Mouse (Mus musculus): ENCODE measurements around the gene Sept11. TPM values are rescaled to one million over a fixed set of nuclear protein-coding genes. Genes with fewer than 3 reads are reported as not detected.

Sept11 gene
- 156 and 189 TPM in 2 replicates for polyA plus RNA-seq (2015; fragmentation: Nextera tagmentation; extraction: Ambion mirVana)

GRCm38 (mm10) chr5:93092857-93093622 is at the start of gene Sept11:
Sept11 (plus strand) TSS chr5:93093437.
- Histone ChIP-seq H3K9me3 (no peaks in the 10 kb centered on the region), H3K4me2 (peak within 1 kb of the TSS; percentile 90), H3K27ac (replicated peaks) (peak within 1 kb of the TSS; percentile 96), H3K9ac (peak within 1 kb of the TSS; percentile 93), H3K4me3 (peak within 1 kb of the TSS; percentile 65), H3K27me3 (no peaks in the 10 kb centered on the region), H3K36me3 (no peaks in the 10 kb centered on the region), H3K4me1 (replicated peaks) (peaks cover 56% of the 10 kb centered on the region)
- peak; percentile 93 for ATAC-seq (ENCODE audit: low read depth)
- under 1% methylated on average over 63 of the region's 63 CpGs for WGBS

- peak; percentile 44; the same call in 1 of the 2 replicates for ATAC-seq (ENCODE audit: low read depth)
- no peak overlapping the region for H3K27ac ChIP-seq (replicated peaks)
- 2% methylated on average over 65 of the region's 69 CpGs for WGBS
- H3K4me3 ChIP-seq: peak overlapping the region; percentile 49
- peaks cover 88% of the 10 kb centered on the region for H3K27me3 ChIP-seq
- H3K9me3 ChIP-seq: no peaks in the 10 kb centered on the region
- peaks cover 23% of the 10 kb centered on the region for H3K4me1 ChIP-seq (replicated peaks)
- peak overlapping the region; percentile 62 for H3K9ac ChIP-seq
- no peaks in the 10 kb centered on the region for H3K36me3 ChIP-seq
- peak overlapping the region; percentile 96 for H3K4me2 ChIP-seq
Observed at GRCm38 (mm10) chr5:93043688-93044583, 49.3 kb upstream of the Sept11 start.

GRCm38 (mm10) chr5:93044584-93045370 is 48.5 kb upstream of the Sept11 start, which contains the start of gene Sowahb:
Sowahb (minus strand) TSS chr5:93045022.
- Histone ChIP-seq H3K27ac (replicated peaks) (no peak within 1 kb of the TSS), H3K27me3 (peaks cover 95% of the 10 kb centered on the region), H3K4me2 (peak within 1 kb of the TSS; percentile 96), H3K36me3 (no peaks in the 10 kb centered on the region), H3K9ac (peak within 1 kb of the TSS; percentile 62), H3K9me3 (no peaks in the 10 kb centered on the region), H3K4me1 (replicated peaks) (peaks cover 23% of the 10 kb centered on the region), H3K4me3 (peak within 1 kb of the TSS; percentile 49)
- peak; percentile 71 for ATAC-seq (ENCODE audit: low read depth)
- WGBS: under 1% methylated on average over 68 of the region's 68 CpGs

GRCm38 (mm10) chr5:93045371-93045714 is 47.9 kb upstream of the Sept11 start:
- Histone ChIP-seq H3K27me3 (peaks cover 92% of the 10 kb centered on the region), H3K9me3 (no peaks in the 10 kb centered on the region), H3K9ac (peak overlapping the region; percentile 62), H3K4me2 (peak overlapping the region; percentile 96), H3K4me3 (peak overlapping the region; percentile 49), H3K36me3 (no peaks in the 10 kb centered on the region), H3K4me1 (replicated peaks) (peaks cover 23% of the 10 kb centered on the region), H3K27ac (replicated peaks) (no peak overlapping the region)
- under 1% methylated on average over 19 of the region's 19 CpGs for WGBS
- peak; percentile 21; the same call in 1 of the 2 replicates for ATAC-seq (ENCODE audit: low read depth)

- H3K9ac ChIP-seq: no peak overlapping the region
- H3K4me3 ChIP-seq: no peak overlapping the region
- no peak overlapping the region for H3K27ac ChIP-seq (replicated peaks)
- H3K27me3 ChIP-seq: peaks cover 89% of the 10 kb centered on the region
- no peaks in the 10 kb centered on the region for H3K9me3 ChIP-seq
- H3K36me3 ChIP-seq: no peaks in the 10 kb centered on the region
- no peak for ATAC-seq (ENCODE audit: low read depth)
- WGBS: 25% methylated on average over 5 of the region's 5 CpGs
- no peak overlapping the region for H3K4me2 ChIP-seq
- peaks cover 23% of the 10 kb centered on the region for H3K4me1 ChIP-seq (replicated peaks)
Observed at GRCm38 (mm10) chr5:93046306-93046845, 46.9 kb upstream of the Sept11 start.

- 68% methylated on average over 13 of the region's 13 CpGs for WGBS
- peaks cover 21% of the 10 kb centered on the region for H3K4me1 ChIP-seq (replicated peaks)
- no peaks in the 10 kb centered on the region for H3K9me3 ChIP-seq
- no peak overlapping the region for H3K9ac ChIP-seq
- H3K27me3 ChIP-seq: peaks cover 66% of the 10 kb centered on the region
- no peak overlapping the region for H3K4me2 ChIP-seq
- H3K27ac ChIP-seq (replicated peaks): no peak overlapping the region
- H3K4me3 ChIP-seq: no peak overlapping the region
- ATAC-seq (ENCODE audit: low read depth): no peak
- H3K36me3 ChIP-seq: no peaks in the 10 kb centered on the region
Observed at GRCm38 (mm10) chr5:93048481-93049240, 44.6 kb upstream of the Sept11 start.

- Histone ChIP-seq H3K4me2 (no peak overlapping the region), H3K9ac (no peak overlapping the region), H3K4me3 (no peak overlapping the region), H3K36me3 (no peaks in the 10 kb centered on the region), H3K27ac (replicated peaks) (no peak overlapping the region), H3K4me1 (replicated peaks) (peaks cover 7% of the 10 kb centered on the region), H3K9me3 (no peaks in the 10 kb centered on the region), H3K27me3 (peaks cover 53% of the 10 kb centered on the region)
- 86% methylated on average over 1 of the region's 1 CpGs for WGBS
- no peak for ATAC-seq (ENCODE audit: low read depth)
Observed at GRCm38 (mm10) chr5:93049971-93050370, 43.3 kb upstream of the Sept11 start.

GRCm38 (mm10) chr5:93051041-93051440 is 42.2 kb upstream of the Sept11 start:
- peaks cover 42% of the 10 kb centered on the region for H3K27me3 ChIP-seq
- H3K9me3 ChIP-seq: no peaks in the 10 kb centered on the region
- no peak overlapping the region for H3K27ac ChIP-seq (replicated peaks)
- no peak overlapping the region for H3K4me3 ChIP-seq
- H3K4me1 ChIP-seq (replicated peaks): no peaks in the 10 kb centered on the region
- H3K9ac ChIP-seq: no peak overlapping the region
- H3K4me2 ChIP-seq: no peak overlapping the region
- no peak for ATAC-seq (ENCODE audit: low read depth)
- no peaks in the 10 kb centered on the region for H3K36me3 ChIP-seq
- 42% methylated on average over 5 of the region's 5 CpGs for WGBS

- Histone ChIP-seq H3K4me2 (no peak overlapping the region), H3K27me3 (peaks cover 33% of the 10 kb centered on the region), H3K9ac (no peak overlapping the region), H3K9me3 (no peaks in the 10 kb centered on the region), H3K27ac (replicated peaks) (no peak overlapping the region), H3K36me3 (no peaks in the 10 kb centered on the region), H3K4me1 (replicated peaks) (no peaks in the 10 kb centered on the region), H3K4me3 (no peak overlapping the region)
- no peak for ATAC-seq (ENCODE audit: low read depth)
- WGBS: 89% methylated on average over 9 of the region's 9 CpGs
Observed at GRCm38 (mm10) chr5:93051951-93052350, 41.3 kb upstream of the Sept11 start.

GRCm38 (mm10) chr5:93053606-93054397 is 39.4 kb upstream of the Sept11 start:
- no peak overlapping the region for H3K27ac ChIP-seq (replicated peaks)
- H3K4me3 ChIP-seq: no peak overlapping the region
- WGBS: 55% methylated on average over 8 of the region's 8 CpGs
- no peaks in the 10 kb centered on the region for H3K36me3 ChIP-seq
- H3K9ac ChIP-seq: no peak overlapping the region
- H3K4me1 ChIP-seq (replicated peaks): no peaks in the 10 kb centered on the region
- H3K9me3 ChIP-seq: no peaks in the 10 kb centered on the region
- no peak overlapping the region for H3K4me2 ChIP-seq
- no peak for ATAC-seq (ENCODE audit: low read depth)
- peaks cover 16% of the 10 kb centered on the region for H3K27me3 ChIP-seq

Data from neural tube, embryonic 13.5 days (tissue).